Mouse (Mus musculus) megakaryocyte-erythroid progenitor cell, adult 5 weeks (primary cell): ENCODE data around the gene Pop7. TPM values are rescaled to one million over a fixed set of nuclear protein-coding genes. Genes with fewer than 3 reads are reported as not detected.

ENCODE experiments used
- polyA plus RNA-seq: library from polyadenylated mRNA; stranded (reverse); fragments of >175 nt; gene quantifications from 2 replicates; pipeline ENCODE4 v1.2.3, GENCODE M21; 2012

Pop7 gene
- polyA plus RNA-seq: 69.8 and 82.0 TPM in 2 replicates

DNA sequence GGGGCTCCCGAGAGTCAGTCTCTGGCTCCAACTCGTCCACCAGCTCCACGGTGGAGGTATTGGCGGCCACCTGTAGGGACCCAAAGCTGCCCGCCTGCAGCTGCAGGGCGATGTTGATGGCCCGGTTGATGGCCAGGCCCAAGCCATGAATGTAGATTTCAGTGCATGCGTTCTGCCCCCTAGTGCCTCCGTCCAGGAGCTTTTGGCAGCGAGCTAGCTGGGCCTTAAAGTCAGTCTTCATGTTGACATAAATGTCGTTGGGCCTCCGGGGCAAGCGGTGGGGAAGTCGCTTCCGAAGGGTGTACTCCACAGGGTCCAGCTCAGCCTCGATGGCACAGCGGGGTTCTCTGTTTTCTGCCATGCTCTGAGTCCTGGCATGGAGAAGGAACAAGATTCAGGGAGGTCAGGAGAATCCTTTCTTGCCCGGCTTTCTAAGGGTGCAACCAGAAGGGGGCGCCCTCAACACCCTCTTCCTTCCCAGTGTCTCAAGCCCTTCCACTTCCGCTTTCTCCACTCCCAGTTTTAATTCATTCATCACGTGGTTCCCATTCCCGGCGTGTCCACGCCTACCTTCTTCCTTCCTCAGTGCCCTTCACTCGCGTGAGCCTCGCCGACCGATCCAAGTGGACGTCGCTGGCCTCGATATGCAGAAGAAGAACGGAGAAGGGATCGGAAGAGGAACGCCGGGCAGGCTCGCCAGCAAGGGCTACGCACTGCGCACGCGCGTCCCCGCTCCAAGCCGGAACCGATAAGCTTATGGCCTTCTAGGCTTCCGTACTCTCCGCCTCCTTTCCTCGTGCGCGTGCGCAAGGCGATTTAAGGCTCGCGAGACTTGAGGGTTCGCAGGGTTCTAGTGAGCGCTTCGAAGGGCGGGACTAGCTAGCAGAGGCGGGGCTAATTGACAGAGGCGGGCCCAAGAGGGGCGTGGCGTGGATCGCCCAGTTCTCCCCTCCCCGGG, at the start of gene Pop7:
Pop7 (minus strand) TSS at position 810 of the 958 bp plus-strand sequence.

GRCm38 (mm10) chr5:137533117-137533827, 31.0 kb upstream of the Pop7 start, which contains the start of the genes Epo and Gnb2:
Epo (minus strand) TSS chr5:137533242.
Gnb2 (minus strand) TSS chr5:137533510.

GRCm38 (mm10) chr5:137518436-137518835, 16.1 kb upstream of the Pop7 start, which contains the start of gene Gigyf1:
Gigyf1 (plus strand) TSS chr5:137518548.

GRCm38 (mm10) chr5:137476964-137477363, 25.4 kb downstream of the Pop7 start, which contains the start of gene Zan:
Zan (minus strand) TSS chr5:137477064.

Other genes with a start within 250 kb of the Pop7 start
- 46.0 and 66.5 TPM in 2 replicates for gene Ache, start 215.0 kb downstream of the Pop7 start, polyA plus RNA-seq
- gene Ufsp1, start 207.9 kb downstream of the Pop7 start, polyA plus RNA-seq: 33.9 and 57.2 TPM in 2 replicates
- gene Srrt, start 194.8 kb downstream of the Pop7 start, polyA plus RNA-seq: 423 and 553 TPM in 2 replicates
- 70.9 and 87.7 TPM in 2 replicates for gene Trip6, start 188.1 kb downstream of the Pop7 start, polyA plus RNA-seq
- 13.8 and 13.9 TPM in 2 replicates for gene Slc12a9, start 168.9 kb downstream of the Pop7 start, polyA plus RNA-seq
- gene Ephb4, start 152.4 kb downstream of the Pop7 start, polyA plus RNA-seq: 0.11 and 0.28 TPM in 2 replicates
- gene Zan, start 25.5 kb downstream of the Pop7 start, polyA plus RNA-seq: 0.42 and 0.71 TPM in 2 replicates
- gene Gigyf1, start 16.0 kb upstream of the Pop7 start, polyA plus RNA-seq: 59.1 and 84.0 TPM in 2 replicates
- not detected in 2 replicates for gene Epo, start 30.7 kb upstream of the Pop7 start, polyA plus RNA-seq
- gene Gnb2, start 31.0 kb upstream of the Pop7 start, polyA plus RNA-seq: 450 and 452 TPM in 2 replicates
- gene Actl6b, start 51.0 kb upstream of the Pop7 start, polyA plus RNA-seq: not detected in 2 replicates
- 55.7 and 82.0 TPM in 2 replicates for gene Tfr2, start 67.3 kb upstream of the Pop7 start, polyA plus RNA-seq
- gene Mospd3, start 98.5 kb upstream of the Pop7 start, polyA plus RNA-seq: 827 and 993 TPM in 2 replicates
- 0.17 and 0.50 TPM in 2 replicates for gene Pcolce, start 111.3 kb upstream of the Pop7 start, polyA plus RNA-seq
- 0.11 TPM in 1 of 2 replicates, not detected in the other for gene Fbxo24, start 126.5 kb upstream of the Pop7 start, polyA plus RNA-seq
- gene Lrch4, start 126.6 kb upstream of the Pop7 start, polyA plus RNA-seq: 245 and 269 TPM in 2 replicates
- gene Gm20605, start 126.7 kb upstream of the Pop7 start, polyA plus RNA-seq: 18.6 and 26.8 TPM in 2 replicates
- 86.6 and 124 TPM in 2 replicates for gene Sap25, start 138.8 kb upstream of the Pop7 start, polyA plus RNA-seq
- 0.06 TPM in 1 of 2 replicates, not detected in the other for gene Irs3, start 143.2 kb upstream of the Pop7 start, polyA plus RNA-seq
- 37.4 and 40.4 TPM in 2 replicates for gene Agfg2, start 182.2 kb upstream of the Pop7 start, polyA plus RNA-seq
- gene Nyap1, start 239.1 kb upstream of the Pop7 start, polyA plus RNA-seq: 1.3 and 1.8 TPM in 2 replicates
- gene Tsc22d4, start 243.2 kb upstream of the Pop7 start, polyA plus RNA-seq: 412 and 464 TPM in 2 replicates